Mouse (Mus musculus) kidney, postnatal 0 days (tissue): ENCODE measurements around the gene Nrk. TPM values are rescaled to one million over a fixed set of nuclear protein-coding genes. Genes with fewer than 3 reads are reported as not detected.
A peak's percentile ranks its signal among the peaks of the same experiment; 100 is the strongest.

Source experiments
- ATAC-seq: fragments of 200-750 bp; cut with Nextera tagmentation; replicated peaks from 2 replicates; pipeline ENCODE4 v1.8.0; 2017; ENCODE audit warnings: low read depth, moderate number of reproducible peaks, moderate TSS enrichment, moderate library complexity; ENCODE audit not compliant: low FRiP score
- DNase-seq: peaks from one replicate; pipeline ENCODE4 v3.0.0-alpha.2; 2016; ENCODE audit warnings: low spot score
- H3K27ac ChIP-seq: fragments of 300-500 bp; sonication (generic); 2 replicates; pipeline ENCODE4 v1.5.1; 2014; ENCODE audit warnings: mild to moderate bottlenecking
- H3K27me3 ChIP-seq: fragments of 300-500 bp; sonication (generic); 2 replicates; pipeline ENCODE4 v1.6.1; 2014; ENCODE audit warnings: low read length, mixed read lengths; ENCODE audit not compliant: insufficient read depth
- H3K36me3 ChIP-seq: fragments of 300-500 bp; sonication (generic); 2 replicates; pipeline ENCODE4 v1.6.1; 2014; ENCODE audit warnings: low read length, mixed read lengths; ENCODE audit not compliant: insufficient read depth
- H3K4me1 ChIP-seq: fragments of 300-500 bp; sonication (generic); replicated peaks from 2 replicates; pipeline ENCODE4 v1.6.1; 2014; ENCODE audit warnings: antibody characterized with exemption, low read length, mixed read lengths; ENCODE audit not compliant: insufficient read depth
- H3K4me2 ChIP-seq: fragments of 300-500 bp; sonication (generic); 2 replicates; pipeline ENCODE4 v1.6.1; 2014; ENCODE audit warnings: mild to moderate bottlenecking, low read length, moderate library complexity, mixed read lengths
- H3K4me3 ChIP-seq: fragments of 300-500 bp; sonication (generic); replicated peaks from 2 replicates; pipeline ENCODE4 v1.5.1; 2014; ENCODE audit warnings: low read depth, low read length
- H3K9ac ChIP-seq: fragments of 300-500 bp; sonication (generic); 2 replicates; pipeline ENCODE4 v1.6.1; 2014; ENCODE audit warnings: low read depth, low read length
- H3K9me3 ChIP-seq: fragments of 300-500 bp; sonication (generic); replicated peaks from 2 replicates; pipeline ENCODE4 v1.6.1; 2016; ENCODE audit warnings: low read length, inconsistent platforms, mixed read lengths
- CTCF ChIP-seq: IDR thresholded peaks from 2 replicates; pipeline ENCODE4 v1.5.1; 2016; ENCODE audit warnings: antibody characterized with exemption, low read depth, mild to moderate bottlenecking, moderate library complexity
- WGBS: fragments of 180-500 bp; shearing (Covaris S2); extraction: QIAGEN DNeasy Blood & Tissue Kit; methylation state at CpG from one replicate; pipeline ENCODE4 v1.1.7; 2014; 5-methylcytosine and 5-hydroxymethylcytosine counted together
- polyA plus RNA-seq: library from polyadenylated mRNA; unstranded; fragments of >200 nt; fragmentation: Nextera tagmentation; extraction: Ambion mirVana; gene quantifications from 2 replicates; pipeline ENCODE4 v1.2.1, GENCODE M21; 2015

Gene Nrk
- polyA plus RNA-seq, 1 experiment from 2014 or later, result 1.7 TPM

- no peak for TF ChIP-seq CTCF
- no peaks in the 10 kb centered on the region for H3K4me1 ChIP-seq
- H3K27me3 ChIP-seq, result no peaks in the 10 kb centered on the region
- DNase-seq (no peak), ATAC-seq (no peak)
- H3K4me2 ChIP-seq, result no peak overlapping the region
- H3K36me3 ChIP-seq, result no peaks in the 10 kb centered on the region
- no peak overlapping the region for H3K9ac ChIP-seq
- no peak overlapping the region for H3K4me3 ChIP-seq
- H3K27ac ChIP-seq, result no peak overlapping the region
- 69% methylated on average over 3 of the region's 3 CpGs for WGBS
- no peaks in the 10 kb centered on the region for H3K9me3 ChIP-seq
Measured at GRCm38 (mm10) chrX:138978501-138978900, 64.3 kb downstream of the Nrk start.

GRCm38 (mm10) chrX:138979249-138979648 lies 65.0 kb downstream of the Nrk start:
- H3K4me1 ChIP-seq, result no peaks in the 10 kb centered on the region
- ATAC-seq, result no peak
- WGBS, result 86% methylated on average over 2 of the region's 2 CpGs

GRCm38 (mm10) chrX:139014524-139014923 lies 100.3 kb downstream of the Nrk start:
- 74% methylated on average over 3 of the region's 3 CpGs for WGBS
- H3K4me3 ChIP-seq, result no peak overlapping the region
- no peaks in the 10 kb centered on the region for H3K9me3 ChIP-seq
- H3K36me3 ChIP-seq, result no peaks in the 10 kb centered on the region
- no peak for DNase-seq
- no peaks in the 10 kb centered on the region for H3K4me1 ChIP-seq
- ATAC-seq, result no peak
- no peaks in the 10 kb centered on the region for H3K27me3 ChIP-seq
- no peak for TF ChIP-seq CTCF
- no peak overlapping the region for H3K4me2 ChIP-seq
- H3K9ac ChIP-seq, result no peak overlapping the region
- H3K27ac ChIP-seq, result no peak overlapping the region

More at GRCm38 (mm10) chrX:138979249-138979648, 65.0 kb downstream of the Nrk start:
- Histone ChIP-seq H3K27me3 (no peaks in the 10 kb centered on the region), H3K9ac (no peak overlapping the region), H3K4me3 (no peak overlapping the region), H3K27ac (no peak overlapping the region), H3K9me3 (no peaks in the 10 kb centered on the region), H3K4me2 (no peak overlapping the region), H3K36me3 (no peaks in the 10 kb centered on the region)
- no peak for TF ChIP-seq CTCF
- DNase-seq, result no peak

GRCm38 (mm10) chrX:139016540-139016939 lies 102.3 kb downstream of the Nrk start:
- peak; percentile 50 for DNase-seq

GRCm38 (mm10) chrX:139026532-139027097 lies 112.4 kb downstream of the Nrk start:
- H3K27ac ChIP-seq, result no peak overlapping the region
- no peak for TF ChIP-seq CTCF

More at GRCm38 (mm10) chrX:139016540-139016939, 102.3 kb downstream of the Nrk start:
- Histone ChIP-seq H3K4me2 (no peak overlapping the region), H3K4me1 (no peaks in the 10 kb centered on the region), H3K36me3 (no peaks in the 10 kb centered on the region), H3K9me3 (no peaks in the 10 kb centered on the region), H3K9ac (no peak overlapping the region), H3K27me3 (no peaks in the 10 kb centered on the region), H3K27ac (no peak overlapping the region), H3K4me3 (no peak overlapping the region)
- WGBS, result 71% methylated on average over 1 of the region's 1 CpGs
- TF ChIP-seq CTCF, result peak; percentile 62
- ATAC-seq, result no peak

GRCm38 (mm10) chrX:139027296-139027695 lies 113.1 kb downstream of the Nrk start:
- no peak overlapping the region for H3K27ac ChIP-seq
- no peaks in the 10 kb centered on the region for H3K4me1 ChIP-seq
- no peaks in the 10 kb centered on the region for H3K9me3 ChIP-seq
- TF ChIP-seq CTCF, result no peak
- WGBS, result 55% methylated on average over 5 of the region's 5 CpGs
- no peak overlapping the region for H3K4me3 ChIP-seq
- no peaks in the 10 kb centered on the region for H3K27me3 ChIP-seq
- no peak overlapping the region for H3K9ac ChIP-seq
- no peak overlapping the region for H3K4me2 ChIP-seq
- DNase-seq, result no peak
- ATAC-seq, result no peak
- H3K36me3 ChIP-seq, result no peaks in the 10 kb centered on the region

More at GRCm38 (mm10) chrX:139026532-139027097, 112.4 kb downstream of the Nrk start:
- DNase-seq (peak; percentile 37), ATAC-seq (no peak)
- Histone ChIP-seq H3K4me3 (no peak overlapping the region), H3K4me2 (no peak overlapping the region), H3K27me3 (no peaks in the 10 kb centered on the region), H3K4me1 (no peaks in the 10 kb centered on the region), H3K36me3 (no peaks in the 10 kb centered on the region), H3K9ac (no peak overlapping the region), H3K9me3 (no peaks in the 10 kb centered on the region)
- WGBS, result 40% methylated on average over 3 of the region's 3 CpGs

GRCm38 (mm10) chrX:139027909-139028308 lies 113.7 kb downstream of the Nrk start:
- Histone ChIP-seq H3K27ac (no peak overlapping the region), H3K9ac (no peak overlapping the region), H3K36me3 (no peaks in the 10 kb centered on the region), H3K9me3 (no peaks in the 10 kb centered on the region), H3K4me2 (no peak overlapping the region), H3K4me3 (no peak overlapping the region), H3K27me3 (no peaks in the 10 kb centered on the region), H3K4me1 (no peaks in the 10 kb centered on the region)
- WGBS, result 70% methylated on average over 6 of the region's 6 CpGs
- DNase-seq, result no peak
- ATAC-seq, result no peak
- no peak for TF ChIP-seq CTCF
